Mouse (Mus musculus) stomach, embryonic 14.5 days (tissue): Measurements from ENCODE around the gene Sh2d7. TPM values are rescaled to one million over a fixed set of nuclear protein-coding genes. Genes with fewer than 3 reads are reported as not detected.
A peak's percentile ranks its signal among the peaks of the same experiment; 100 is the strongest.

Experiments
- ATAC-seq: fragments of 200-750 bp; cut with Nextera tagmentation; 2 replicates; pipeline ENCODE4 v1.8.0; 2017; ENCODE audit warnings: low read depth, moderate TSS enrichment; ENCODE audit not compliant: insufficient number of reproducible peaks, insufficient read depth, low FRiP score
- H3K27ac ChIP-seq: fragments of 300-500 bp; sonication (generic); 2 replicates; pipeline ENCODE4 v1.5.1; 2014; ENCODE audit warnings: mild to moderate bottlenecking, low read length, moderate library complexity, mixed read lengths
- H3K27me3 ChIP-seq: fragments of 300-500 bp; sonication (generic); 2 replicates; pipeline ENCODE4 v1.6.1; 2014; ENCODE audit warnings: low read length, control low read depth, mixed read lengths; ENCODE audit not compliant: control insufficient read depth, insufficient read depth
- H3K36me3 ChIP-seq: fragments of 300-500 bp; sonication (generic); 2 replicates; pipeline ENCODE4 v1.6.1; 2014; ENCODE audit warnings: mild to moderate bottlenecking, control low read depth, low read length, moderate library complexity, mixed read lengths; ENCODE audit not compliant: control insufficient read depth, insufficient read depth
- H3K4me1 ChIP-seq: fragments of 300-500 bp; sonication (generic); 2 replicates; pipeline ENCODE4 v1.6.1; 2014; ENCODE audit warnings: low read length, control low read depth, mixed read lengths; ENCODE audit not compliant: control insufficient read depth, insufficient read depth
- H3K4me2 ChIP-seq: fragments of 300-500 bp; sonication (generic); replicated peaks from 2 replicates; pipeline ENCODE4 v1.6.1; 2014; ENCODE audit warnings: low read depth, low read length, control low read depth
- H3K4me3 ChIP-seq: fragments of 300-500 bp; sonication (generic); 2 replicates; pipeline ENCODE4 v1.5.1; 2014; ENCODE audit warnings: low read depth, low read length, control low read depth
- H3K9ac ChIP-seq: fragments of 300-500 bp; sonication (generic); replicated peaks from 2 replicates; pipeline ENCODE4 v1.6.1; 2014; ENCODE audit warnings: low read depth, mild to moderate bottlenecking, control low read depth, low read length, moderate library complexity, mixed read lengths
- H3K9me3 ChIP-seq: fragments of 300-500 bp; sonication (generic); 2 replicates; pipeline ENCODE4 v1.6.1; 2016; ENCODE audit warnings: low read depth, low read length, control low read depth; ENCODE audit not compliant: control insufficient read depth
- WGBS: fragments of 180-500 bp; shearing (Covaris S2); extraction: QIAGEN DNeasy Blood & Tissue Kit; methylation state at CpG from one replicate; pipeline ENCODE4 v1.1.7; 2014; 5-methylcytosine and 5-hydroxymethylcytosine counted together
- polyA plus RNA-seq: library from polyadenylated mRNA; unstranded; fragments of >200 nt; fragmentation: Nextera tagmentation; extraction: Ambion mirVana; gene quantifications from 2 replicates; pipeline ENCODE4 v1.2.1, GENCODE M21; 2014

Sh2d7 gene
- polyA plus RNA-seq, 1 experiment from 2014 or later: not detected

- Histone ChIP-seq H3K4me2 (peak overlapping the region; percentile 97), H3K9ac (no peak overlapping the region), H3K9me3 (no peaks in the 10 kb centered on the region), H3K27me3 (0 out of 2 replicates have a peak, but pooled peaks cover 3% of the 10 kb centered on the region), H3K36me3 (no peaks in the 10 kb centered on the region), H3K27ac (no peak overlapping the region), H3K4me1 (no peaks in the 10 kb centered on the region), H3K4me3 (no peak overlapping the region)
- 7% methylated on average over 12 of the region's 12 CpGs for WGBS
- ATAC-seq: no peak
Measured at GRCm38 (mm10) chr9:54502873-54503272, 35.9 kb upstream of the Sh2d7 start.

GRCm38 (mm10) chr9:54515991-54516390 is 22.8 kb upstream of the Sh2d7 start:
- H3K4me2 ChIP-seq: no peak overlapping the region
- H3K9me3 ChIP-seq: no peaks in the 10 kb centered on the region
- no peak overlapping the region for H3K9ac ChIP-seq
- 71% methylated on average over 2 of the region's 2 CpGs for WGBS
- H3K4me3 ChIP-seq: no peak overlapping the region
- ATAC-seq: no peak
- no peaks in the 10 kb centered on the region for H3K4me1 ChIP-seq
- no peaks in the 10 kb centered on the region for H3K36me3 ChIP-seq
- H3K27ac ChIP-seq: no peak overlapping the region
- H3K27me3 ChIP-seq: no peaks in the 10 kb centered on the region

- Histone ChIP-seq H3K9ac (no peak overlapping the region), H3K36me3 (no peaks in the 10 kb centered on the region), H3K4me2 (no peak overlapping the region), H3K4me1 (no peaks in the 10 kb centered on the region), H3K4me3 (no peak overlapping the region), H3K27ac (no peak overlapping the region), H3K9me3 (no peaks in the 10 kb centered on the region), H3K27me3 (no peaks in the 10 kb centered on the region)
- ATAC-seq: no peak
- 60% methylated on average over 7 of the region's 7 CpGs for WGBS
Measured at GRCm38 (mm10) chr9:54518921-54519320, 19.9 kb upstream of the Sh2d7 start.

GRCm38 (mm10) chr9:54520286-54520685 is 18.5 kb upstream of the Sh2d7 start:
- Histone ChIP-seq H3K27me3 (no peaks in the 10 kb centered on the region), H3K4me3 (no peak overlapping the region), H3K9me3 (no peaks in the 10 kb centered on the region), H3K4me2 (no peak overlapping the region), H3K4me1 (no peaks in the 10 kb centered on the region), H3K36me3 (no peaks in the 10 kb centered on the region), H3K9ac (no peak overlapping the region), H3K27ac (no peak overlapping the region)
- ATAC-seq: no peak
- WGBS: 65% methylated on average over 4 of the region's 4 CpGs

- H3K4me2 ChIP-seq: no peak overlapping the region
- H3K27ac ChIP-seq: no peak overlapping the region
- no peak overlapping the region for H3K9ac ChIP-seq
- H3K9me3 ChIP-seq: no peaks in the 10 kb centered on the region
- no peak overlapping the region for H3K4me3 ChIP-seq
- ATAC-seq: no peak
- WGBS: 65% methylated on average over 7 of the region's 7 CpGs
- no peaks in the 10 kb centered on the region for H3K27me3 ChIP-seq
- no peaks in the 10 kb centered on the region for H3K4me1 ChIP-seq
- no peaks in the 10 kb centered on the region for H3K36me3 ChIP-seq
Measured at GRCm38 (mm10) chr9:54527694-54528093, 11.1 kb upstream of the Sh2d7 start.

- WGBS: 74% methylated on average over 2 of the region's 2 CpGs
Measured at GRCm38 (mm10) chr9:54529950-54530349, 8.8 kb upstream of the Sh2d7 start.

GRCm38 (mm10) chr9:54530836-54531235 is 7.9 kb upstream of the Sh2d7 start:
- Histone ChIP-seq H3K4me1 (no peaks in the 10 kb centered on the region), H3K4me2 (no peak overlapping the region), H3K4me3 (no peak overlapping the region), H3K36me3 (no peaks in the 10 kb centered on the region), H3K9me3 (no peaks in the 10 kb centered on the region), H3K27me3 (no peaks in the 10 kb centered on the region), H3K9ac (no peak overlapping the region), H3K27ac (no peak overlapping the region)
- no peak for ATAC-seq
- 81% methylated on average over 6 of the region's 6 CpGs for WGBS

More at GRCm38 (mm10) chr9:54529950-54530349, 8.8 kb upstream of the Sh2d7 start:
- no peak for ATAC-seq
- H3K27ac ChIP-seq: no peak overlapping the region
- no peak overlapping the region for H3K4me3 ChIP-seq
- H3K4me2 ChIP-seq: no peak overlapping the region
- H3K9me3 ChIP-seq: no peaks in the 10 kb centered on the region
- H3K36me3 ChIP-seq: no peaks in the 10 kb centered on the region
- no peak overlapping the region for H3K9ac ChIP-seq
- H3K4me1 ChIP-seq: no peaks in the 10 kb centered on the region
- no peaks in the 10 kb centered on the region for H3K27me3 ChIP-seq

- no peaks in the 10 kb centered on the region for H3K27me3 ChIP-seq
- ATAC-seq: no peak
- no peak overlapping the region for H3K27ac ChIP-seq
- H3K36me3 ChIP-seq: no peaks in the 10 kb centered on the region
- H3K4me2 ChIP-seq: no peak overlapping the region
- no peaks in the 10 kb centered on the region for H3K9me3 ChIP-seq
- no peak overlapping the region for H3K9ac ChIP-seq
- H3K4me1 ChIP-seq: no peaks in the 10 kb centered on the region
- no peak overlapping the region for H3K4me3 ChIP-seq
Measured at GRCm38 (mm10) chr9:54531421-54531820, 7.4 kb upstream of the Sh2d7 start.

GRCm38 (mm10) chr9:54532926-54533325 is 5.9 kb upstream of the Sh2d7 start:
- H3K36me3 ChIP-seq: no peaks in the 10 kb centered on the region
- no peaks in the 10 kb centered on the region for H3K27me3 ChIP-seq
- no peak for ATAC-seq
- H3K27ac ChIP-seq: no peak overlapping the region
- no peak overlapping the region for H3K9ac ChIP-seq
- 82% methylated on average over 2 of the region's 2 CpGs for WGBS
- no peak overlapping the region for H3K4me2 ChIP-seq
- H3K4me3 ChIP-seq: no peak overlapping the region
- H3K4me1 ChIP-seq: no peaks in the 10 kb centered on the region
- H3K9me3 ChIP-seq: no peaks in the 10 kb centered on the region
